Mouse (Mus musculus): ENCODE results near the gene Cand1.

GRCm38 (mm10) chr10:119167858-119168257 is 72.0 kb downstream of the Cand1 start:
- TF ChIP-seq POLR2A (IDR thresholded peaks at IDR 0.05; ENCODE audit: control insufficient read depth, low read depth, low read length) (no peak), CTCF (IDR thresholded peaks at IDR 0.05; ENCODE audit: control insufficient read depth, insufficient read depth, insufficient replicate concordance, low read depth, low read length) (no peak)

Data from testis, adult 2 months (tissue).